Mouse (Mus musculus) adrenal gland, adult 18-20 months (tissue): ENCODE measurements at regions not wholly inside any gene's neighbourhood (a gene's known extent, or its start where the extent isn't known, plus 50 kb on each side); places are given as distances from the start of the nearest gene placed in this dataset.
A peak's percentile ranks its signal among the peaks of the same experiment; 100 is the strongest.

Experiments
- DNase-seq, 2 experiments: peaks; one replicate each; pipeline ENCODE4 v3.0.0; 2021 to 2022; ENCODE audit warnings: low spot score in 2 of 2

- no peak for DNase-seq
Observed at GRCm38 (mm10) chr12:39731177-39731576, 306.6 kb downstream of the Arl4a start.

GRCm38 (mm10) chr12:39729255-39729654, 308.6 kb downstream of the Arl4a start:
- no peak for DNase-seq

GRCm38 (mm10) chr12:39724172-39724571, 313.7 kb downstream of the Arl4a start:
- no peak for DNase-seq

GRCm38 (mm10) chr12:39715120-39715519, 322.7 kb downstream of the Arl4a start:
- no peak for DNase-seq

GRCm38 (mm10) chr12:39714169-39714794, 323.5 kb downstream of the Arl4a start:
- no peak for DNase-seq

GRCm38 (mm10) chr12:39711807-39712206, 326.0 kb downstream of the Arl4a start:
- no peak for DNase-seq

GRCm38 (mm10) chr12:39709850-39710249, 328.0 kb downstream of the Arl4a start:
- no peak for DNase-seq

GRCm38 (mm10) chr12:39697182-39697581, 340.6 kb downstream of the Arl4a start:
- DNase-seq, result no peak

GRCm38 (mm10) chr12:39695322-39695721, 342.5 kb downstream of the Arl4a start:
- DNase-seq, result no peak

- no peak for DNase-seq
Observed at GRCm38 (mm10) chr12:39692043-39692442, 345.8 kb downstream of the Arl4a start.

GRCm38 (mm10) chr12:39685399-39685798, 352.4 kb downstream of the Arl4a start:
- DNase-seq, result no peak

- no peak for DNase-seq
Observed at GRCm38 (mm10) chr12:39682121-39682520, 355.7 kb downstream of the Arl4a start.

- DNase-seq, result no peak
Observed at GRCm38 (mm10) chr12:39675608-39676007, 362.2 kb downstream of the Arl4a start.

GRCm38 (mm10) chr12:39667701-39668100, 370.1 kb downstream of the Arl4a start:
- DNase-seq, result no peak

GRCm38 (mm10) chr12:39665448-39665847, 372.4 kb downstream of the Arl4a start:
- peak; percentile 31 to 43 for DNase-seq

- DNase-seq, result no peak
Observed at GRCm38 (mm10) chr12:39660420-39660819, 377.4 kb downstream of the Arl4a start.

- DNase-seq, result no peak
Observed at GRCm38 (mm10) chr12:39656606-39657005, 381.2 kb downstream of the Arl4a start.

GRCm38 (mm10) chr12:39648952-39649351, 388.9 kb downstream of the Arl4a start:
- no peak for DNase-seq

GRCm38 (mm10) chr12:39646556-39646955, 391.3 kb downstream of the Arl4a start:
- no peak for DNase-seq

- no peak for DNase-seq
Observed at GRCm38 (mm10) chr12:39645581-39645980, 392.2 kb downstream of the Arl4a start.

- no peak for DNase-seq
Observed at GRCm38 (mm10) chr12:39639246-39639645, 398.6 kb downstream of the Arl4a start.

- no peak for DNase-seq
Observed at GRCm38 (mm10) chr12:39634337-39634736, 403.5 kb downstream of the Arl4a start.

GRCm38 (mm10) chr12:39621266-39621665, 416.6 kb downstream of the Arl4a start:
- no peak for DNase-seq
